Mouse (Mus musculus) kidney, postnatal 0 days (tissue): ENCODE results near the gene Ptpn1. TPM values are rescaled to one million over a fixed set of nuclear protein-coding genes. Genes with fewer than 3 reads are reported as not detected.
A peak's percentile ranks its signal among the peaks of the same experiment; 100 is the strongest.

Experiments used
- ATAC-seq: fragments of 200-750 bp; cut with Nextera tagmentation; replicated peaks from 2 replicates; pipeline ENCODE4 v1.8.0; 2017; ENCODE audit warnings: low read depth, moderate number of reproducible peaks, moderate TSS enrichment, moderate library complexity; ENCODE audit not compliant: low FRiP score
- DNase-seq: peaks from one replicate; pipeline ENCODE4 v3.0.0-alpha.2; 2016; ENCODE audit warnings: low spot score
- H3K27ac ChIP-seq: fragments of 300-500 bp; sonication (generic); 2 replicates; pipeline ENCODE4 v1.5.1; 2014; ENCODE audit warnings: mild to moderate bottlenecking
- H3K27me3 ChIP-seq: fragments of 300-500 bp; sonication (generic); 2 replicates; pipeline ENCODE4 v1.6.1; 2014; ENCODE audit warnings: low read length, mixed read lengths; ENCODE audit not compliant: insufficient read depth
- H3K36me3 ChIP-seq: fragments of 300-500 bp; sonication (generic); 2 replicates; pipeline ENCODE4 v1.6.1; 2014; ENCODE audit warnings: low read length, mixed read lengths; ENCODE audit not compliant: insufficient read depth
- H3K4me1 ChIP-seq: fragments of 300-500 bp; sonication (generic); replicated peaks from 2 replicates; pipeline ENCODE4 v1.6.1; 2014; ENCODE audit warnings: antibody characterized with exemption, low read length, mixed read lengths; ENCODE audit not compliant: insufficient read depth
- H3K4me2 ChIP-seq: fragments of 300-500 bp; sonication (generic); 2 replicates; pipeline ENCODE4 v1.6.1; 2014; ENCODE audit warnings: mild to moderate bottlenecking, low read length, moderate library complexity, mixed read lengths
- H3K4me3 ChIP-seq: fragments of 300-500 bp; sonication (generic); replicated peaks from 2 replicates; pipeline ENCODE4 v1.5.1; 2014; ENCODE audit warnings: low read depth, low read length
- H3K9ac ChIP-seq: fragments of 300-500 bp; sonication (generic); 2 replicates; pipeline ENCODE4 v1.6.1; 2014; ENCODE audit warnings: low read depth, low read length
- H3K9me3 ChIP-seq: fragments of 300-500 bp; sonication (generic); replicated peaks from 2 replicates; pipeline ENCODE4 v1.6.1; 2016; ENCODE audit warnings: low read length, inconsistent platforms, mixed read lengths
- CTCF ChIP-seq: IDR thresholded peaks from 2 replicates; pipeline ENCODE4 v1.5.1; 2016; ENCODE audit warnings: antibody characterized with exemption, low read depth, mild to moderate bottlenecking, moderate library complexity
- WGBS: fragments of 180-500 bp; shearing (Covaris S2); extraction: QIAGEN DNeasy Blood & Tissue Kit; methylation state at CpG from one replicate; pipeline ENCODE4 v1.1.7; 2014; 5-methylcytosine and 5-hydroxymethylcytosine counted together
- polyA plus RNA-seq: library from polyadenylated mRNA; unstranded; fragments of >200 nt; fragmentation: Nextera tagmentation; extraction: Ambion mirVana; gene quantifications from 2 replicates; pipeline ENCODE4 v1.2.1, GENCODE M21; 2015

Ptpn1 gene
- polyA plus RNA-seq, 1 experiment from 2014 or later = 54.2 TPM

DNA sequence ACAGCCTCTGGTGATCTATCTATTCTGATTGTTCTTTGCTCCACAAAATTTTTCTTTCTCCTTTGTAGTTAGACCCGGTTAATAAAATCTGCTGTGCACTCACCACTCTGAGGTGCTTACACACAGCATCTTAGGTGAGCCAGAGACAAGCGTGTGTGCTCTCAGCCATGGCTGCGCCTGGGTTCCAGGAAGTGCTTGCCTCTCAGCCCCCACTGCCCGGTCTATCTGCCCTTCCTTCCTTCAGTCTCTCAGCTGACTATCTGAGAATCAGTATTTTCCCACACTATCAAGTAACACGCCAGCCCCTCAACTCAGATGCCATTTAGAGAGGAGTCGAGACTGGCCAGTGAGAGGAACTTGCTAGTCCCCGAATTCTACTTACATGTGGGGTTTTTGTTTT is 28.1 kb downstream of the Ptpn1 start:
- no peak overlapping the region for H3K9ac ChIP-seq
- H3K27ac ChIP-seq = peak overlapping the region; percentile 31
- no peak overlapping the region for H3K4me2 ChIP-seq
- DNase-seq = no peak
- ATAC-seq = no peak
- 41% methylated on average over 7 of the region's 7 CpGs for WGBS
- TF ChIP-seq CTCF = no peak
- H3K9me3 ChIP-seq = no peaks in the 10 kb centered on the region
- H3K4me1 ChIP-seq = peaks cover 5% of the 10 kb centered on the region
- H3K4me3 ChIP-seq = no peak overlapping the region
- H3K36me3 ChIP-seq = peaks cover 9% of the 10 kb centered on the region
- H3K27me3 ChIP-seq = no peaks in the 10 kb centered on the region

DNA sequence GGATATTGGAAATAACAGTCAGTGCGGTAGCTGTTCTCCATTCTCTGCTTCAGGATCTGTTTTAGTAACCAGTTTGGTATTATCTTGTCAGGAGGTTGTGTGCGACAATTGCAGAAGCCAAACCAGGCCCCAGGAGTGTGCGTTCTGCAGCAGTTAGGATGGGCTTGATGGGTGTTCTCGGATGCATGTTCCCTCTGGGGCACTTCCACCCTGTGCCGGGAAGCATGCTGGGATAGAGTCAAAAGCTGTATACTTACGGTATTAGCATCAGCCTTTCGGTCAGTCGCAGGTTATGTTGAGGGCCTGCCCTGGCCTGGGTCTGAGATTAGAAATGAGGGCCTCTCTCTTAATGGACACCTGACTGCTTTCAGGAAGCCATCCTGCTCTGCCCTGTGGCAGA is 28.7 kb downstream of the Ptpn1 start:
- 87% methylated on average over 8 of the region's 8 CpGs for WGBS
- Histone ChIP-seq H3K27ac (no peak overlapping the region), H3K4me3 (no peak overlapping the region), H3K9me3 (no peaks in the 10 kb centered on the region), H3K9ac (no peak overlapping the region), H3K27me3 (no peaks in the 10 kb centered on the region), H3K36me3 (peaks cover 15% of the 10 kb centered on the region), H3K4me1 (peaks cover 5% of the 10 kb centered on the region), H3K4me2 (no peak overlapping the region)
- DNase-seq = no peak
- no peak for TF ChIP-seq CTCF
- no peak for ATAC-seq

DNA sequence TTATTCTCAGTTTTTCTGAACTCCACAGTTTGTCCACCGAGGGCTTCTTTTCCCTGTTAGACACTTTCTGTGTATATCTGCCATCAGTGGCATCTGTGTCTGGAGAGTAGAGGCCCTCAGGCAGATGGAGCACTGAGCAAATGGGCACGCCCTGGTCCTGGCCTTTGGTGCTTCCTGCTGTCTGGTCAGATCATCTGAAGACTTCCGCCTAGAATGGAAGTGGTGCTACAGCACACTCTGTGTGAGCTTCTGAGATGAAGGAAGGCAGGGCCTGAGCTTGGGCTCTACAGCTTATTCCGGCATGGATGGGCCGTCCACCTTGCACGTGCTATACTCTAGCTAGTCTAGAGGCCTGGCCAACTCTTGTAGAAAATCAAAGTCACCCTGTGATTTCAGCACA is 30.5 kb downstream of the Ptpn1 start:
- no peak overlapping the region for H3K9ac ChIP-seq
- no peak overlapping the region for H3K4me3 ChIP-seq
- peaks cover 31% of the 10 kb centered on the region for H3K36me3 ChIP-seq
- H3K4me2 ChIP-seq = no peak overlapping the region
- peaks cover 5% of the 10 kb centered on the region for H3K4me1 ChIP-seq
- no peak for TF ChIP-seq CTCF
- ATAC-seq = no peak
- H3K27ac ChIP-seq = no peak overlapping the region
- WGBS = 81% methylated on average over 6 of the region's 6 CpGs
- no peak for DNase-seq
- H3K27me3 ChIP-seq = no peaks in the 10 kb centered on the region
- no peaks in the 10 kb centered on the region for H3K9me3 ChIP-seq

DNA sequence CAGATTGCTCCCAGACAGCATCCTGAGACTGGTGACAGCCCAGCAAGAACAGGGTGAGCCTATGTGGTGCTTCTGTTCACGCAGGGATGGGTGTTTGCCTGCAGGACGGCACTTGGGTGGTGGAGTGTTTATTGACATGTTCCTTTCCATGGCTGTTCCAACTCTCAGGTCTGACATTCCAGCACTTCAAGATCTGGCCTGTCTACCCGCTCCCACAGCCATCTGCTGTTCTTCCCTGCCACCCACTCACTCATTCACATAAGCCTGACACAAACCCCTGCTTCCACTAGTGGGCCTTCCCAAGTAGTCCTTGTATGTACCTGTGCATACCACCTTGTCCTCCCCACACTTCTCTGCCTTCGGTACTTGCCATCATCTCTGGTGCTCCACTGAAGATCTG is 31.3 kb downstream of the Ptpn1 start:
- no peaks in the 10 kb centered on the region for H3K9me3 ChIP-seq
- no peak for ATAC-seq
- peaks cover 39% of the 10 kb centered on the region for H3K36me3 ChIP-seq
- no peak for TF ChIP-seq CTCF
- H3K4me2 ChIP-seq = no peak overlapping the region
- H3K27me3 ChIP-seq = no peaks in the 10 kb centered on the region
- no peak overlapping the region for H3K4me3 ChIP-seq
- no peak overlapping the region for H3K27ac ChIP-seq
- H3K4me1 ChIP-seq = peaks cover 5% of the 10 kb centered on the region
- H3K9ac ChIP-seq = no peak overlapping the region
- DNase-seq = no peak
- WGBS = 92% methylated on average over 4 of the region's 4 CpGs

DNA sequence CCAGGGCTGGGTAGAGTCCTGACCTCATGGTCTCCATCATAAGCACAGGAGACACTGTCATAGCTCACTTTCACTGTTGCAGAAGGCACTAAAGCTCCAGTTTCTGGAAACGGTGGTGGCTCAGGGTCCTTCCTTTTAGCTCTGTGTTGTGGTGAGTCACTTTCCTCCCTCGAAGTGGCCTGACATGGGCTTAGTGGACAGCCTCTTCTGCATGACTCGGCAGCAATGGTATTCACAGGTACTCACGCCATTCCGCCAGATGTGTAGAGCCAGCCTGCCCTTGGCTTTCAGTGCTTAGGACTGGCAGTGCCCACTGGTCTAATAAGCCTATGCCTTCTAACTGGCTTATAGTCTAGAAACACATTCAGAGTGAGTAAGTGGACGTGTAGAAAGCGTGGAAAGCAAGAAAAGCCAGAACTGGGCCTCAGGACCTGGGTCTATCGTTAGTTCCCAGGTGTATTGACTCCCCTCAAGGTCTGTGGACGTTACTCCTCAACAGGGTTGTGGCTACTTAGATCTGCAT is 32.0 kb downstream of the Ptpn1 start:
- Histone ChIP-seq H3K4me3 (no peak overlapping the region), H3K9me3 (no peaks in the 10 kb centered on the region), H3K27ac (no peak overlapping the region), H3K27me3 (no peaks in the 10 kb centered on the region), H3K4me2 (no peak overlapping the region), H3K4me1 (peaks cover 5% of the 10 kb centered on the region; the same call in 1 of the 2 replicates), H3K36me3 (peaks cover 46% of the 10 kb centered on the region), H3K9ac (no peak overlapping the region)
- WGBS = 86% methylated on average over 9 of the region's 9 CpGs
- DNase-seq = no peak
- ATAC-seq = no peak
- no peak for TF ChIP-seq CTCF

DNA sequence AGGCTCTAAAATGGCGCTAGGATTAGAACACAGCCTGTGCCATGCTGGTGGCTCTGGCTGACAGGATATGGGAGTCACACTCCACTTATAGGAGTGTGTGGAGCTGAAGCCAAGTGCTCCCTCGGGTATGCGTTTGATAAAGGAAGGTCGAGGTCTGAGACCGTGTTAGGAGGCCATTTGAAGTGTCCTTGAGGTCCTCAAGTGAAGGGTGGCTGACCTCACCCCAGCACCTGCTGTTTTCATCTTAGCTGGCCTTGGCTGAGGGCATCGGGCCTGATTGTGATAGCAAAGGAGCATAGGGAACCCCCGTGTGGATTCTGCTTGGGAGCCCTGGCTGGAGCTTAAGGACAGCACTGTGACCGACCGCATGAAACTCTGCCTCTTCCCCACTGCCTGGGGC is 32.5 kb downstream of the Ptpn1 start:
- Histone ChIP-seq H3K4me1 (peaks cover 3% of the 10 kb centered on the region; the same call in 1 of the 2 replicates), H3K36me3 (peaks cover 46% of the 10 kb centered on the region), H3K4me2 (no peak overlapping the region), H3K9ac (no peak overlapping the region), H3K27ac (no peak overlapping the region), H3K27me3 (no peaks in the 10 kb centered on the region), H3K9me3 (no peaks in the 10 kb centered on the region), H3K4me3 (no peak overlapping the region)
- WGBS = 88% methylated on average over 9 of the region's 9 CpGs
- DNase-seq = no peak
- no peak for TF ChIP-seq CTCF
- no peak for ATAC-seq

DNA sequence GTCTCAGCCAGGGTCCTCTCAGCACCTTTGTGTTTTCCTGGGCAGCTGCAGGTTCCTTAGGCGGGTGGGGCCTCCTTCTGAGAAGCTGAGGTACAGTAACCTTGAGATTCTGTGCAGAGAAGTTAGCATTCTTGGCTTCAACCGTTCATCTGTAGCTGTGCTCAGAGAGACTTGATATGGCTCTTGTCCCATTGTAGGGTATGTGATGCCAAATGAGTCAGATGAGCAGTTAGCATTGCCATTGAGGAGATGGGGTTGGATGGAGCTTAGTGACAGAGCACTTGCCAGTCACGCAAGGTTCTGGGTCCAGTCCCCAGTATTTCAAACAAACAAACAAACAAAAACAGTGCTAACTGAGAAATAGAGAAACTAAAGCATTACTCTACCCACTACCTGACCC is 34.1 kb downstream of the Ptpn1 start:
- no peak for ATAC-seq
- no peak overlapping the region for H3K4me3 ChIP-seq
- no peaks in the 10 kb centered on the region for H3K27me3 ChIP-seq
- H3K9me3 ChIP-seq = no peaks in the 10 kb centered on the region
- H3K4me1 ChIP-seq = no peaks in the 10 kb centered on the region
- H3K4me2 ChIP-seq = no peak overlapping the region
- H3K9ac ChIP-seq = no peak overlapping the region
- H3K36me3 ChIP-seq = peaks cover 53% of the 10 kb centered on the region
- no peak for TF ChIP-seq CTCF
- no peak for DNase-seq
- H3K27ac ChIP-seq = no peak overlapping the region
- WGBS = 88% methylated on average over 3 of the region's 3 CpGs
